Comparison of ENCODE assay signal across 8 mouse cellular contexts in genomic region chr11:88629619-88630018, GRCm38 (mm10).
DNase-seq lines count a peak whose midpoint lies in the region; ATAC-seq and TF ChIP-seq lines count a peak whose summit lies in the region.

No protein-coding gene starts in this region.

- peaks cover 37% of the 10 kb centered on the region for H3K4me1 ChIP-seq in kidney, postnatal 0 days (replicated peaks; ENCODE audit: insufficient read depth, low read length)
- H3K4me1 ChIP-seq in forebrain, embryonic 14.5 days (ENCODE audit: control insufficient read depth, insufficient read depth, low read length): peaks cover 47% of the 10 kb centered on the region
- H3K4me1 ChIP-seq in midbrain, embryonic 14.5 days (ENCODE audit: control insufficient read depth, insufficient read depth, low read length): peaks cover 39% of the 10 kb centered on the region

- 0 out of 2 replicates have a peak overlapping the region, but pooled peaks have one; percentile 23 for H3K9ac ChIP-seq in kidney, postnatal 0 days (ENCODE audit: low read depth, low read length)
- H3K9ac ChIP-seq in forebrain, embryonic 14.5 days (ENCODE audit: low read length): peak overlapping the region; percentile 45
- no peak overlapping the region for H3K9ac ChIP-seq in midbrain, embryonic 14.5 days (replicated peaks; ENCODE audit: low read length)

- H3K27me3 ChIP-seq in kidney, postnatal 0 days (ENCODE audit: insufficient read depth, low read length): no peaks in the 10 kb centered on the region
- H3K27me3 ChIP-seq in forebrain, embryonic 14.5 days (replicated peaks; ENCODE audit: control insufficient read depth, insufficient read depth, low read length): no peaks in the 10 kb centered on the region
- H3K27me3 ChIP-seq in midbrain, embryonic 14.5 days (ENCODE audit: control insufficient read depth, insufficient read depth, low read length): no peaks in the 10 kb centered on the region

- no peak overlapping the region for H3K4me3 ChIP-seq in kidney, postnatal 0 days (replicated peaks; ENCODE audit: low read depth, low read length)
- H3K4me3 ChIP-seq in forebrain, embryonic 14.5 days (ENCODE audit: low read depth, low read length): no peak overlapping the region
- no peak overlapping the region for H3K4me3 ChIP-seq in midbrain, embryonic 14.5 days (replicated peaks; ENCODE audit: low read depth, low read length)

- 57% methylated on average over 4 of the region's 4 CpGs for WGBS in kidney, postnatal 0 days
- 4% methylated on average over 4 of the region's 4 CpGs for WGBS in forebrain, embryonic 14.5 days
- 8% methylated on average over 4 of the region's 4 CpGs for WGBS in midbrain, embryonic 14.5 days

- H3K4me2 ChIP-seq in kidney, postnatal 0 days (ENCODE audit: low read length): no peak overlapping the region
- no peak overlapping the region for H3K4me2 ChIP-seq in forebrain, embryonic 14.5 days (ENCODE audit: low read length)
- H3K4me2 ChIP-seq in midbrain, embryonic 14.5 days (ENCODE audit: low read length): no peak overlapping the region

- no peak for TF ChIP-seq CTCF in kidney, postnatal 0 days (IDR thresholded peaks at IDR 0.05; ENCODE audit: low read depth)

- intact Hi-C loops in left cerebral cortex, postnatal 4 days (cut with DNase I): no loop called here

- ATAC-seq in kidney, postnatal 0 days (replicated peaks; ENCODE audit: low FRiP score, low read depth): no peak
- peak; percentile 44 for ATAC-seq in activated CD4-positive, CD25-positive, alpha-beta regulatory T cell, adult 4 months
- ATAC-seq in forebrain, embryonic 14.5 days: peak; percentile 88
- ATAC-seq in midbrain, embryonic 14.5 days (ENCODE audit: low FRiP score, low TSS enrichment): no peak

- H3K27ac ChIP-seq in kidney, postnatal 0 days: peak overlapping the region; percentile 22; the same call in 1 of the 2 replicates
- peak overlapping the region; percentile 94 for H3K27ac ChIP-seq in forebrain, embryonic 14.5 days (ENCODE audit: low read depth, low read length)
- peak overlapping the region; percentile 56 for H3K27ac ChIP-seq in midbrain, embryonic 14.5 days (replicated peaks; ENCODE audit: low read depth, low read length)

- H3K36me3 ChIP-seq in kidney, postnatal 0 days (ENCODE audit: insufficient read depth, low read length): no peaks in the 10 kb centered on the region
- H3K36me3 ChIP-seq in forebrain, embryonic 14.5 days (ENCODE audit: control insufficient read depth, insufficient read depth, low read length): no peaks in the 10 kb centered on the region
- no peaks in the 10 kb centered on the region for H3K36me3 ChIP-seq in midbrain, embryonic 14.5 days (ENCODE audit: control insufficient read depth, insufficient read depth, low read length)

- H3K9me3 ChIP-seq in kidney, postnatal 0 days (replicated peaks; ENCODE audit: low read length): no peaks in the 10 kb centered on the region
- H3K9me3 ChIP-seq in forebrain, embryonic 14.5 days (replicated peaks; ENCODE audit: control insufficient read depth, low read length): no peaks in the 10 kb centered on the region
- no peaks in the 10 kb centered on the region for H3K9me3 ChIP-seq in midbrain, embryonic 14.5 days (ENCODE audit: control insufficient read depth, low read length)

- DNase-seq in kidney, postnatal 0 days (ENCODE audit: low spot score): no peak
- no peak for DNase-seq in kidney, adult 11 months
- DNase-seq in forebrain, embryonic 14.5 days (ENCODE audit: low spot score): peak; percentile 91
- peak; percentile 51 for DNase-seq in midbrain, embryonic 14.5 days
- DNase-seq in lung, postnatal 10 days: no peak
- no peak for DNase-seq in left cerebral cortex, postnatal 4 days
- no peak for DNase-seq in adrenal gland, adult 8-10 months

Comparison
In these comparisons a context has a peak if more than half of its experiments do, and no peak if none do; other contexts are left out.
1. ATAC-seq: peak in activated CD4-positive, CD25-positive, alpha-beta regulatory T cell, adult 4 months (single experiment) and forebrain, embryonic 14.5 days (single experiment); none in kidney, postnatal 0 days (single experiment) and midbrain, embryonic 14.5 days (single experiment).
2. DNase-seq: peak in forebrain, embryonic 14.5 days (single experiment) and midbrain, embryonic 14.5 days (single experiment); none in kidney, postnatal 0 days (single experiment), kidney, adult 11 months (single experiment), lung, postnatal 10 days (single experiment), left cerebral cortex, postnatal 4 days (single experiment) and adrenal gland, adult 8-10 months (single experiment).
3. H3K27ac ChIP-seq: peak in every context shown above with its lines; median percentile 94 in forebrain, embryonic 14.5 days; 56 in midbrain, embryonic 14.5 days; 22 in kidney, postnatal 0 days.